Mouse (Mus musculus) intestine, embryonic 14.5 days (tissue): ENCODE data around the gene Klhl22. TPM values are rescaled to one million over a fixed set of nuclear protein-coding genes. Genes with fewer than 3 reads are reported as not detected.
A peak's percentile ranks its signal among the peaks of the same experiment; 100 is the strongest.

Experiments
- ATAC-seq: fragments of 200-750 bp; cut with Nextera tagmentation; replicated peaks from 2 replicates; pipeline ENCODE4 v1.8.0; 2017; ENCODE audit warnings: low read depth, moderate number of reproducible peaks, moderate TSS enrichment, moderate library complexity; ENCODE audit not compliant: low FRiP score, low TSS enrichment
- DNase-seq: peaks from one replicate; pipeline ENCODE4 v3.0.0-alpha.2; 2018; ENCODE audit warnings: low spot score
- H3K27ac ChIP-seq: fragments of 300-500 bp; sonication (generic); 2 replicates; pipeline ENCODE4 v1.5.1; 2014; ENCODE audit warnings: low read depth, mild to moderate bottlenecking, control low read depth
- H3K27me3 ChIP-seq: fragments of 300-500 bp; sonication (generic); replicated peaks from 2 replicates; pipeline ENCODE4 v1.6.1; 2014; ENCODE audit warnings: low read length, control low read depth; ENCODE audit not compliant: control insufficient read depth, insufficient read depth
- H3K36me3 ChIP-seq: fragments of 300-500 bp; sonication (generic); 2 replicates; pipeline ENCODE4 v1.6.1; 2014; ENCODE audit warnings: low read length, control low read depth; ENCODE audit not compliant: control insufficient read depth, insufficient read depth
- H3K4me1 ChIP-seq: fragments of 300-500 bp; sonication (generic); replicated peaks from 2 replicates; pipeline ENCODE4 v1.6.1; 2014; ENCODE audit warnings: low read length, control low read depth, mixed read lengths; ENCODE audit not compliant: control insufficient read depth, insufficient read depth
- H3K4me2 ChIP-seq: fragments of 300-500 bp; sonication (generic); 2 replicates; pipeline ENCODE4 v1.6.1; 2014; ENCODE audit warnings: low read length
- H3K4me3 ChIP-seq: fragments of 300-500 bp; sonication (generic); 2 replicates; pipeline ENCODE4 v1.5.1; 2014; ENCODE audit warnings: low read depth, low read length, control low read depth, mixed read lengths
- H3K9ac ChIP-seq: fragments of 300-500 bp; sonication (generic); 2 replicates; pipeline ENCODE4 v1.6.1; 2014; ENCODE audit warnings: mild to moderate bottlenecking, low read length
- H3K9me3 ChIP-seq: fragments of 300-500 bp; sonication (generic); 2 replicates; pipeline ENCODE4 v1.6.1; 2016; ENCODE audit warnings: low read length, control low read depth; ENCODE audit not compliant: control insufficient read depth
- WGBS: fragments of 180-500 bp; shearing (Covaris S2); extraction: QIAGEN DNeasy Blood & Tissue Kit; methylation state at CpG from one replicate; pipeline ENCODE4 v1.1.7; 2014; 5-methylcytosine and 5-hydroxymethylcytosine counted together
- polyA plus RNA-seq: library from polyadenylated mRNA; unstranded; fragments of >200 nt; fragmentation: Nextera tagmentation; extraction: Ambion mirVana; gene quantifications from 2 replicates; pipeline ENCODE4 v1.2.1, GENCODE M21; 2014

Gene Klhl22
- polyA plus RNA-seq: 66.5 and 70.8 TPM in 2 replicates

- Histone ChIP-seq H3K9me3 (no peaks in the 10 kb centered on the region), H3K4me2 (peak within 1 kb of the TSS; percentile 82), H3K4me1 (peaks cover 29% of the 10 kb centered on the region), H3K4me3 (peak within 1 kb of the TSS; percentile 63), H3K27me3 (no peaks in the 10 kb centered on the region), H3K27ac (peak within 1 kb of the TSS; percentile 77), H3K9ac (peak within 1 kb of the TSS; percentile 84), H3K36me3 (peaks cover 4% of the 10 kb centered on the region; the same call in 1 of the 2 replicates)
- under 1% methylated on average over 22 of the region's 28 CpGs for WGBS
- ATAC-seq (peak; percentile 93), DNase-seq (peak; percentile 93)
These were observed at the start of gene Klhl22 for GRCm38 (mm10) chr16:17759344-17759773. Gene Klhl22 (plus strand): TSS chr16:17759618.

GRCm38 (mm10) chr16:17717791-17718190, 41.6 kb upstream of the Klhl22 start:
- ATAC-seq (no peak), DNase-seq (no peak)
- H3K27me3 ChIP-seq: no peaks in the 10 kb centered on the region
- no peaks in the 10 kb centered on the region for H3K9me3 ChIP-seq
- H3K4me2 ChIP-seq: no peak overlapping the region
- H3K4me3 ChIP-seq: no peak overlapping the region
- no peaks in the 10 kb centered on the region for H3K36me3 ChIP-seq
- H3K9ac ChIP-seq: no peak overlapping the region
- peaks cover 9% of the 10 kb centered on the region; the same call in 1 of the 2 replicates for H3K4me1 ChIP-seq
- H3K27ac ChIP-seq: no peak overlapping the region
- 88% methylated on average over 1 of the region's 1 CpGs for WGBS

GRCm38 (mm10) chr16:17721114-17721808, 38.2 kb upstream of the Klhl22 start:
- H3K9ac ChIP-seq: peak overlapping the region; percentile 89; the same call in 1 of the 2 replicates
- DNase-seq (no peak), ATAC-seq (no peak)
- 67% methylated on average over 9 of the region's 9 CpGs for WGBS
- H3K27ac ChIP-seq: no peak overlapping the region
- H3K4me3 ChIP-seq: peak overlapping the region; percentile 79; the same call in 1 of the 2 replicates
- no peaks in the 10 kb centered on the region for H3K36me3 ChIP-seq
- H3K27me3 ChIP-seq: no peaks in the 10 kb centered on the region
- no peaks in the 10 kb centered on the region for H3K9me3 ChIP-seq
- peak overlapping the region; percentile 99 for H3K4me2 ChIP-seq
- peaks cover 9% of the 10 kb centered on the region; the same call in 1 of the 2 replicates for H3K4me1 ChIP-seq

- H3K9me3 ChIP-seq: no peaks in the 10 kb centered on the region
- H3K4me3 ChIP-seq: peak overlapping the region; percentile 79
- DNase-seq (no peak), ATAC-seq (no peak)
- H3K4me1 ChIP-seq: peaks cover 9% of the 10 kb centered on the region; the same call in 1 of the 2 replicates
- H3K36me3 ChIP-seq: no peaks in the 10 kb centered on the region
- H3K4me2 ChIP-seq: peak overlapping the region; percentile 99
- H3K9ac ChIP-seq: peak overlapping the region; percentile 89
- peak overlapping the region; percentile 82; the same call in 1 of the 2 replicates for H3K27ac ChIP-seq
- 5% methylated on average over 10 of the region's 10 CpGs for WGBS
- H3K27me3 ChIP-seq: no peaks in the 10 kb centered on the region
These were observed 37.5 kb upstream of the Klhl22 start for GRCm38 (mm10) chr16:17721822-17722460.

- ATAC-seq (peak; percentile 88), DNase-seq (peak; percentile 92)
- peak overlapping the region; percentile 82 for H3K27ac ChIP-seq
- H3K4me2 ChIP-seq: peak overlapping the region; percentile 99
- no peaks in the 10 kb centered on the region for H3K9me3 ChIP-seq
- 2% methylated on average over 44 of the region's 44 CpGs for WGBS
- H3K4me1 ChIP-seq: peaks cover 9% of the 10 kb centered on the region; the same call in 1 of the 2 replicates
- H3K27me3 ChIP-seq: no peaks in the 10 kb centered on the region
- H3K36me3 ChIP-seq: no peaks in the 10 kb centered on the region
- H3K9ac ChIP-seq: peak overlapping the region; percentile 89
- peak overlapping the region; percentile 79 for H3K4me3 ChIP-seq
These were observed 36.7 kb upstream of the Klhl22 start for GRCm38 (mm10) chr16:17722461-17723324.

GRCm38 (mm10) chr16:17723325-17723626, 36.1 kb upstream of the Klhl22 start:
- H3K4me3 ChIP-seq: no peak overlapping the region
- no peak for DNase-seq
- peaks cover 9% of the 10 kb centered on the region; the same call in 1 of the 2 replicates for H3K4me1 ChIP-seq
- WGBS: 87% methylated on average over 1 of the region's 1 CpGs
- H3K27me3 ChIP-seq: no peaks in the 10 kb centered on the region
- peak overlapping the region; percentile 41 for H3K4me2 ChIP-seq
- H3K27ac ChIP-seq: no peak overlapping the region
- H3K36me3 ChIP-seq: no peaks in the 10 kb centered on the region
- H3K9me3 ChIP-seq: no peaks in the 10 kb centered on the region
- no peak for ATAC-seq
- H3K9ac ChIP-seq: no peak overlapping the region

GRCm38 (mm10) chr16:17724448-17724847, 35.0 kb upstream of the Klhl22 start:
- Histone ChIP-seq H3K27ac (no peak overlapping the region), H3K27me3 (no peaks in the 10 kb centered on the region), H3K9ac (no peak overlapping the region), H3K4me3 (no peak overlapping the region), H3K4me1 (peaks cover 9% of the 10 kb centered on the region; the same call in 1 of the 2 replicates), H3K4me2 (no peak overlapping the region), H3K9me3 (no peaks in the 10 kb centered on the region), H3K36me3 (no peaks in the 10 kb centered on the region)
- ATAC-seq (no peak), DNase-seq (no peak)
- WGBS: 93% methylated on average over 3 of the region's 3 CpGs

GRCm38 (mm10) chr16:17727179-17727861, 32.1 kb upstream of the Klhl22 start:
- peak; percentile 53 for DNase-seq
- Histone ChIP-seq H3K4me3 (no peak overlapping the region), H3K4me2 (no peak overlapping the region), H3K27ac (no peak overlapping the region), H3K27me3 (no peaks in the 10 kb centered on the region), H3K4me1 (no peaks in the 10 kb centered on the region), H3K9me3 (no peaks in the 10 kb centered on the region), H3K36me3 (no peaks in the 10 kb centered on the region), H3K9ac (no peak overlapping the region)
- 16% methylated on average over 5 of the region's 5 CpGs for WGBS
- no peak for ATAC-seq
